Mouse (Mus musculus): ENCODE measurements at regions not wholly inside any gene's neighbourhood (a gene's known extent, or its start where the extent isn't known, plus 50 kb on each side); places are given as distances from the start of the nearest gene placed in this dataset.
A peak's percentile ranks its signal among the peaks of the same experiment; 100 is the strongest.

GRCm38 (mm10) chr1:21132340-21132739, 53.3 kb upstream of the Tram2 start:
- DNase-seq (ENCODE audit: low spot score), result no peak

- DNase-seq (ENCODE audit: low spot score), result no peak
Measured at GRCm38 (mm10) chr1:21146961-21147360, 67.9 kb upstream of the Tram2 start.

- peak; percentile 85 for DNase-seq (ENCODE audit: low spot score)
Measured at GRCm38 (mm10) chr1:21161742-21162141, 56.6 kb upstream of the Tmem14a start.

- DNase-seq (ENCODE audit: low spot score), result peak; percentile 81
Measured at GRCm38 (mm10) chr1:21166287-21166733, 52.1 kb upstream of the Tmem14a start.

GRCm38 (mm10) chr1:21166762-21167161, 51.6 kb upstream of the Tmem14a start:
- no peak for DNase-seq (ENCODE audit: low spot score)

Measured in ovary, postnatal 14 days (tissue).